In the genomic region with DNA sequence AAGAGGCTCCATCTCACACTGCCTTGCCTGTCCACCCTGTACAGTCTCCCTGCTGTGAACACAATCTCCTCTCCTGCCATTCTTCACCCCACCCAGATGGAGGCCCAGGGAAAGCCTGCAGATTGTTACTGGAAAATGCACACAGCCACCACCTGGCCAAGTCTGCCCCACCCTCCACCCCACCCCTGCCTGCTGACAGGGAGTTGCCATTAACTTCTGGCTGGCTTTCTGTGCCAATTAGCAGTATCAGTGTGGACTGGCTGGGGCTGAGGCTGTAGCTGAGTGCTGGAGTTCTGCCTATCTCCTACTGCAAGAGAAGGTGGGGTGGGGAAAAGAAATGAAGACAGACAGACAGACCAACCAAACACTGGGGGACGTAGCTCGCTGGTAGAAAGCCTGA, we compare ENCODE assay signal across 10 mouse cellular contexts. TPM values are rescaled to one million over a fixed set of nuclear protein-coding genes. Genes with fewer than 3 reads are reported as not detected.
DNase-seq lines count a peak whose midpoint lies in the region; ATAC-seq and TF ChIP-seq lines count a peak whose summit lies in the region.
"Had no signal": no experiment of that assay in that cellular context is flagged by ENCODE, and none has a peak within 500 bp of the region (broad histone marks: within the 10 kb centered on the region; RNA-seq: fewer than 3 reads in every experiment).

No protein-coding gene starts in this region.

- TF ChIP-seq POLR2A in MEL (IDR thresholded peaks at IDR 0.05; ENCODE audit: control insufficient read depth in 1 of 2, insufficient read depth in 1 of 2, low read depth in 1 of 2, low read length in 2 of 2, poor library complexity in 1 of 2), result 0 out of 4 replicates have a peak, but pooled peaks of 1 of the 2 experiments have one; percentile 29

- H3K27ac ChIP-seq in MEL (ENCODE audit: control insufficient read depth, low read depth, low read length), result peak overlapping the region; percentile 73
- H3K27ac ChIP-seq in intestine, embryonic 15.5 days, result peak overlapping the region; percentile 77
- peak overlapping the region; percentile 94 for H3K27ac ChIP-seq in liver, postnatal 0 days (ENCODE audit: low read depth)
- H3K27ac ChIP-seq in midbrain, embryonic 14.5 days (replicated peaks; ENCODE audit: low read depth, low read length), result no peak overlapping the region

- peaks cover 0 to 17% of the 10 kb centered on the region in 2 experiments; a peak in 2 of 4 replicates for H3K36me3 ChIP-seq in MEL (ENCODE audit: control insufficient read depth in 1 of 2, insufficient read depth in 2 of 2, low read length in 2 of 2)
- H3K36me3 ChIP-seq in intestine, embryonic 15.5 days, result no peaks in the 10 kb centered on the region
- no peaks in the 10 kb centered on the region for H3K36me3 ChIP-seq in liver, postnatal 0 days (replicated peaks; ENCODE audit: insufficient read depth, low read length)
- no peaks in the 10 kb centered on the region for H3K36me3 ChIP-seq in midbrain, embryonic 14.5 days (ENCODE audit: control insufficient read depth, insufficient read depth, low read length)

- H3K4me2 ChIP-seq in intestine, embryonic 15.5 days (replicated peaks), result no peak overlapping the region
- H3K4me2 ChIP-seq in liver, postnatal 0 days (ENCODE audit: low read depth, low read length), result peak overlapping the region; percentile 54
- no peak overlapping the region for H3K4me2 ChIP-seq in midbrain, embryonic 14.5 days (ENCODE audit: low read length)

- ATAC-seq in intestine, embryonic 15.5 days, result peak; percentile 89
- peak; percentile 93 for ATAC-seq in liver, postnatal 0 days
- ATAC-seq in granulocyte monocyte progenitor cell, adult 5-6 weeks (replicated peaks; ENCODE audit: poor library complexity, severe bottlenecking), result no peak
- ATAC-seq in midbrain, embryonic 14.5 days (ENCODE audit: low FRiP score, low TSS enrichment), result no peak

- H3K27me3 ChIP-seq in MEL (ENCODE audit: control insufficient read depth in 1 of 2, insufficient read depth in 2 of 2, low read length in 2 of 2), result no peaks in the 10 kb centered on the region
- H3K27me3 ChIP-seq in intestine, embryonic 15.5 days (replicated peaks), result no peaks in the 10 kb centered on the region
- no peaks in the 10 kb centered on the region for H3K27me3 ChIP-seq in liver, postnatal 0 days (ENCODE audit: insufficient read depth, low read length)
- no peaks in the 10 kb centered on the region for H3K27me3 ChIP-seq in midbrain, embryonic 14.5 days (ENCODE audit: control insufficient read depth, insufficient read depth, low read length)

- peak overlapping the region in 1 of 2 experiments; percentile 13; a peak in 1 of 4 replicates for H3K4me3 ChIP-seq in MEL (ENCODE audit: control insufficient read depth in 1 of 2, insufficient read depth in 1 of 2, low read depth in 2 of 2, low read length in 2 of 2)
- no peak overlapping the region for H3K4me3 ChIP-seq in intestine, embryonic 15.5 days (replicated peaks)
- no peak overlapping the region for H3K4me3 ChIP-seq in liver, postnatal 0 days (ENCODE audit: low read depth, low read length)
- no peak overlapping the region for H3K4me3 ChIP-seq in midbrain, embryonic 14.5 days (replicated peaks; ENCODE audit: low read depth, low read length)
- H3K4me3 ChIP-seq: myocyte had no signal

- peaks cover 21 to 28% of the 10 kb centered on the region in 2 experiments for H3K4me1 ChIP-seq in MEL (ENCODE audit: control insufficient read depth in 1 of 2, insufficient read depth in 2 of 2, low read length in 2 of 2)
- peaks cover 22% of the 10 kb centered on the region for H3K4me1 ChIP-seq in intestine, embryonic 15.5 days (replicated peaks)
- H3K4me1 ChIP-seq in liver, postnatal 0 days (ENCODE audit: insufficient read depth), result peaks cover 59% of the 10 kb centered on the region
- H3K4me1 ChIP-seq in midbrain, embryonic 14.5 days (ENCODE audit: control insufficient read depth, insufficient read depth, low read length), result no peaks in the 10 kb centered on the region

- no peak for TF ChIP-seq RAD21 in MEL (IDR thresholded peaks at IDR 0.05; ENCODE audit: low read depth, low read length)

- TF ChIP-seq CTCF in MEL (IDR thresholded peaks at IDR 0.05 in 2 of 3, conservative IDR thresholded peaks at IDR 0.05 in 1 of 3; ENCODE audit: control insufficient read depth in 1 of 3, insufficient read depth in 1 of 3, low read depth in 2 of 3, low read length in 3 of 3, poor library complexity in 1 of 3, severe bottlenecking in 1 of 3), result no peak
- TF ChIP-seq CTCF in liver, postnatal 0 days (IDR thresholded peaks at IDR 0.05; ENCODE audit: low read depth), result no peak

- no peaks in the 10 kb centered on the region for H3K79me2 ChIP-seq in MEL (ENCODE audit: control insufficient read depth, insufficient read depth, low read length, poor library complexity)

- no peaks in the 10 kb centered on the region for H3K9me3 ChIP-seq in MEL (replicated peaks; ENCODE audit: insufficient read depth, low read length)
- H3K9me3 ChIP-seq in intestine, embryonic 15.5 days, result no peaks in the 10 kb centered on the region
- H3K9me3 ChIP-seq in liver, postnatal 0 days (ENCODE audit: low read length), result no peaks in the 10 kb centered on the region
- no peaks in the 10 kb centered on the region for H3K9me3 ChIP-seq in midbrain, embryonic 14.5 days (ENCODE audit: control insufficient read depth, low read length)

- WGBS in intestine, embryonic 15.5 days, result 48% methylated on average over 2 of the region's 2 CpGs
- 51% methylated on average over 2 of the region's 2 CpGs for WGBS in liver, postnatal 0 days (ENCODE audit: insufficient replicate concordance)
- 77% methylated on average over 2 of the region's 2 CpGs for WGBS in midbrain, embryonic 14.5 days

- peak; percentile 93 for DNase-seq in MEL (ENCODE audit: low read depth, low spot score)
- peak; percentile 76 for DNase-seq in c-Kit-positive CD71-positive TER-119-negative erythroid progenitor cells, embryonic 14.5 days (ENCODE audit: low read depth)
- DNase-seq in liver, postnatal 0 days, result peak; percentile 82
- DNase-seq in midbrain, embryonic 14.5 days, result no peak
- DNase-seq in lung, postnatal 36 days, result no peak

- TF ChIP-seq EP300 in MEL (IDR thresholded peaks at IDR 0.05; ENCODE audit: low read depth in 1 of 2, low read length in 2 of 2), result peak; percentile 63 to 84; a peak in 3 of 4 replicates
- peak; percentile 82 for TF ChIP-seq EP300 in liver, postnatal 0 days (IDR thresholded peaks at IDR 0.05; ENCODE audit: low read depth)

- H3K9ac ChIP-seq in MEL (ENCODE audit: control insufficient read depth, low read depth, low read length, poor library complexity, severe bottlenecking), result no peak overlapping the region; the same call in none of the 2 replicates
- H3K9ac ChIP-seq in intestine, embryonic 15.5 days, result no peak overlapping the region
- peak overlapping the region; percentile 26; the same call in 1 of the 2 replicates for H3K9ac ChIP-seq in liver, postnatal 0 days (replicated peaks)
- H3K9ac ChIP-seq in midbrain, embryonic 14.5 days (replicated peaks; ENCODE audit: low read length), result no peak overlapping the region

RNA-seq across cellular contexts. Expression of a gene that starts 10.5 kb away (rescaled TPM):
- total RNA-seq in MEL (2012; rRNA removed), result 242 and 244 TPM in 2 replicates
- polyA plus RNA-seq in MEL (2012; ENCODE audit: insufficient read depth in 1 of 2, insufficient read length in 2 of 2, low read depth in 1 of 2, low replicate concordance in 2 of 2, missing spikeins in 1 of 2), result 100 to 1,000 TPM in 1 of 2 experiments, not detected in 1; 214 TPM
- polyA plus RNA-seq in intestine, embryonic 15.5 days (2015; fragmentation: Nextera tagmentation; extraction: Ambion mirVana), result 307 and 336 TPM in 2 replicates
- polyA plus RNA-seq in liver, postnatal 0 days (2015; fragmentation: Nextera tagmentation; extraction: Ambion mirVana), result 193 and 197 TPM in 2 replicates
- total RNA-seq in granulocyte monocyte progenitor cell, adult 5-6 weeks (2014; fragmentation: Nextera tagmentation), result 93.9 and 128 TPM in 2 replicates
- total RNA-seq in granulocyte monocyte progenitor cell, adult 5-6 weeks (2017), result 200 and 221 TPM in 2 replicates
- 27.9 and 50.1 TPM in 2 replicates for polyA plus RNA-seq in midbrain, embryonic 14.5 days (2014; fragmentation: Nextera tagmentation; extraction: Ambion mirVana)

RNA-seq across cellular contexts. Expression of a gene that starts 12.7 kb away (rescaled TPM):
- total RNA-seq in MEL (2012; rRNA removed), result 171 and 172 TPM in 2 replicates
- polyA plus RNA-seq in MEL (2012; ENCODE audit: insufficient read depth in 1 of 2, insufficient read length in 2 of 2, low read depth in 1 of 2, low replicate concordance in 2 of 2, missing spikeins in 1 of 2), result 100 to 1,000 TPM in 1 of 2 experiments, not detected in 1; 188 TPM
- polyA plus RNA-seq in intestine, embryonic 15.5 days (2015; fragmentation: Nextera tagmentation; extraction: Ambion mirVana), result 144 and 146 TPM in 2 replicates
- 96.8 and 101 TPM in 2 replicates for polyA plus RNA-seq in liver, postnatal 0 days (2015; fragmentation: Nextera tagmentation; extraction: Ambion mirVana)
- total RNA-seq in granulocyte monocyte progenitor cell, adult 5-6 weeks (2014; fragmentation: Nextera tagmentation), result 198 and 208 TPM in 2 replicates
- 90.8 and 105 TPM in 2 replicates for total RNA-seq in granulocyte monocyte progenitor cell, adult 5-6 weeks (2017)
- polyA plus RNA-seq in midbrain, embryonic 14.5 days (2014; fragmentation: Nextera tagmentation; extraction: Ambion mirVana), result 12.8 and 18.0 TPM in 2 replicates

RNA-seq across cellular contexts. Expression of a gene that starts 12.8 kb away (rescaled TPM):
- total RNA-seq in MEL (2012; rRNA removed), result 3.3 and 3.5 TPM in 2 replicates
- polyA plus RNA-seq in MEL (2012; ENCODE audit: insufficient read depth in 1 of 2, insufficient read length in 2 of 2, low read depth in 1 of 2, low replicate concordance in 2 of 2, missing spikeins in 1 of 2), result 1 to 10 TPM in 1 of 2 experiments, not detected in 1; 3.8 TPM
- polyA plus RNA-seq in intestine, embryonic 15.5 days (2015; fragmentation: Nextera tagmentation; extraction: Ambion mirVana), result 8.3 and 8.9 TPM in 2 replicates
- polyA plus RNA-seq in liver, postnatal 0 days (2015; fragmentation: Nextera tagmentation; extraction: Ambion mirVana), result 32.9 and 34.4 TPM in 2 replicates
- 7.5 and 9.0 TPM in 2 replicates for total RNA-seq in granulocyte monocyte progenitor cell, adult 5-6 weeks (2014; fragmentation: Nextera tagmentation)
- 1.4 and 1.9 TPM in 2 replicates for total RNA-seq in granulocyte monocyte progenitor cell, adult 5-6 weeks (2017)
- polyA plus RNA-seq in midbrain, embryonic 14.5 days (2014; fragmentation: Nextera tagmentation; extraction: Ambion mirVana), result 4.1 TPM in 2 replicates

RNA-seq across cellular contexts. Expression of a gene that starts 22.0 kb away (rescaled TPM):
- 0.04 TPM in 1 of 2 replicates, not detected in the other for total RNA-seq in MEL (2012; rRNA removed)
- under 1 TPM in 1 of 2 experiments, not detected in 1; 0.04 TPM for polyA plus RNA-seq in MEL (2012; ENCODE audit: insufficient read depth in 1 of 2, insufficient read length in 2 of 2, low read depth in 1 of 2, low replicate concordance in 2 of 2, missing spikeins in 1 of 2)
- not detected in 2 replicates for polyA plus RNA-seq in intestine, embryonic 15.5 days (2015; fragmentation: Nextera tagmentation; extraction: Ambion mirVana)
- not detected in 2 replicates for polyA plus RNA-seq in liver, postnatal 0 days (2015; fragmentation: Nextera tagmentation; extraction: Ambion mirVana)
- total RNA-seq in granulocyte monocyte progenitor cell, adult 5-6 weeks (2014; fragmentation: Nextera tagmentation), result not detected in 2 replicates
- not detected in 2 replicates for total RNA-seq in granulocyte monocyte progenitor cell, adult 5-6 weeks (2017)
- not detected in 2 replicates for polyA plus RNA-seq in midbrain, embryonic 14.5 days (2014; fragmentation: Nextera tagmentation; extraction: Ambion mirVana)
- total RNA-seq: left cerebral cortex, postnatal 36 days had no signal
- polyA plus RNA-seq: gonadal fat pad, adult 2 months; myocyte had no signal

RNA-seq across cellular contexts. Expression of a gene that starts 29.1 kb away (rescaled TPM):
- 0.46 and 0.85 TPM in 2 replicates for total RNA-seq in MEL (2012; rRNA removed)
- polyA plus RNA-seq in MEL (2012; ENCODE audit: insufficient read depth in 1 of 2, insufficient read length in 2 of 2, low read depth in 1 of 2, low replicate concordance in 2 of 2, missing spikeins in 1 of 2), result under 1 TPM in 1 of 2 experiments, not detected in 1; 0.70 TPM
- polyA plus RNA-seq in intestine, embryonic 15.5 days (2015; fragmentation: Nextera tagmentation; extraction: Ambion mirVana), result 0.26 and 0.38 TPM in 2 replicates
- 0.33 and 0.48 TPM in 2 replicates for polyA plus RNA-seq in liver, postnatal 0 days (2015; fragmentation: Nextera tagmentation; extraction: Ambion mirVana)
- 0.53 and 0.99 TPM in 2 replicates for total RNA-seq in granulocyte monocyte progenitor cell, adult 5-6 weeks (2014; fragmentation: Nextera tagmentation)
- 0.30 TPM in 1 of 2 replicates, not detected in the other for total RNA-seq in granulocyte monocyte progenitor cell, adult 5-6 weeks (2017)
- polyA plus RNA-seq in midbrain, embryonic 14.5 days (2014; fragmentation: Nextera tagmentation; extraction: Ambion mirVana), result 0.47 and 1.4 TPM in 2 replicates

Comparison
In these comparisons a context has a peak if more than half of its experiments do, and no peak if none do; other contexts are left out.
1. DNase-seq: peak in MEL (single experiment), c-Kit-positive CD71-positive TER-119-negative erythroid progenitor cells, embryonic 14.5 days (single experiment) and liver, postnatal 0 days (single experiment); none in midbrain, embryonic 14.5 days (single experiment) and lung, postnatal 36 days (single experiment).
2. ATAC-seq: peak in intestine, embryonic 15.5 days (single experiment) and liver, postnatal 0 days (single experiment); none in granulocyte monocyte progenitor cell, adult 5-6 weeks (single experiment) and midbrain, embryonic 14.5 days (single experiment).